Mouse (Mus musculus): ENCODE data around the gene 3110009E18Rik. TPM values are rescaled to one million over a fixed set of nuclear protein-coding genes. Genes with fewer than 3 reads are reported as not detected.
A peak's percentile ranks its signal among the peaks of the same experiment; 100 is the strongest.

The 3110009E18Rik gene
- polyA plus RNA-seq, 1 experiment, result 5.1 TPM

DNA sequence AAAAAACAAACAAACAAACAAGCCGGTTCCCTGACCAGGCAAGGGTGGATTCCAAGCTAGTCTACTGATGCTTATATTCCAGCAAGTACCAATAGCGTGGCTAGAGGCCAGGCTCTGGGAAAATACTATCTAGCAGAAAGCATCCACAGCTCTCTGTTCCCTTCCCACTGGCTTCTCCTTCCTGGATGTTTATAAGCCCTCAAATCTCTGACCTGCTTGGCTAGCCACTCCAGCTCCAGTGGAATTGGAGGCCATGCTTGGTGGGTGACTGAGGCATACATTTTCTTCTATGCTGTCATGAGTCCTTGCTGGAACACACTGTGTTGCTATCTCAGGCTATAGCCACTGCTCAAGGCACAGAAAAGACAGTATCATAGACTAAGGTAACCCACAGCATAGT lies 2.1 kb upstream of the 3110009E18Rik start:
- TF ChIP-seq CTCF (conservative IDR thresholded peaks at IDR 0.05; ENCODE audit: insufficient read depth, insufficient read length, low read depth, low read length) (no peak), POLR2A (IDR thresholded peaks at IDR 0.05; ENCODE audit: low read depth, low read length) (no peak)
- Histone ChIP-seq H3K4me3 (ENCODE audit: insufficient read depth, low read depth, low read length) (no peak overlapping the region; the same call in 1 of the 2 replicates), H3K27ac (ENCODE audit: insufficient read depth, low read depth, low read length) (no peak overlapping the region), H3K36me3 (ENCODE audit: control insufficient read depth, insufficient read depth, low read length) (peaks cover 10% of the 10 kb centered on the region), H3K4me1 (ENCODE audit: control insufficient read depth, insufficient read depth, low read length) (peaks cover 30% of the 10 kb centered on the region), H3K27me3 (replicated peaks; ENCODE audit: control insufficient read depth, insufficient read depth, low read length) (no peaks in the 10 kb centered on the region)
- no peak for DNase-seq
- 75% methylated on average over 2 of the region's 2 CpGs for WGBS

DNA sequence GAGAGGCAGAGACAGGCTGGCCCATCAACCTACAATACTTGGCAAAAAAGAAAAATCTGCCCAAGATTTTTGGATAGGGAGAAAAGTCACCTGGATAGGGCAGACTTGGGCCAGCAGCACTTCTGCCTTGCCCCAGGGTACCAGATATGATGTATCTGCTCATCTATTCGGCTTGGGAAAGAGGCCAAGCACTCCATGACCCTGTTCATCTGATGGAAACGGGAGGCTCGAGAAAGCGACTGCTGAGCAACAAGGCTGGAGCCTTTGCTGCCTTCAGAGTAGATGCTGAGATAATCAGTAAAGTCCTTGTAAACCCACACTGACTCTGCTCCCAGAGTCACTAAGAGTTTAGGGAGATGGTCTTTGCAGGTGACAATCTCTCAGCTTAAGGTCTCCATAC lies 1.6 kb upstream of the 3110009E18Rik start:
- Histone ChIP-seq H3K27me3 (replicated peaks; ENCODE audit: control insufficient read depth, insufficient read depth, low read length) (no peaks in the 10 kb centered on the region), H3K27ac (ENCODE audit: insufficient read depth, low read depth, low read length) (peak overlapping the region; percentile 93), H3K36me3 (ENCODE audit: control insufficient read depth, insufficient read depth, low read length) (peaks cover 7% of the 10 kb centered on the region), H3K4me1 (ENCODE audit: control insufficient read depth, insufficient read depth, low read length) (peaks cover 30% of the 10 kb centered on the region), H3K4me3 (ENCODE audit: insufficient read depth, low read depth, low read length) (peak overlapping the region; percentile 79)
- DNase-seq, result no peak
- WGBS, result 41% methylated on average over 4 of the region's 4 CpGs
- TF ChIP-seq CTCF (conservative IDR thresholded peaks at IDR 0.05; ENCODE audit: insufficient read depth, insufficient read length, low read depth, low read length) (no peak), POLR2A (IDR thresholded peaks at IDR 0.05; ENCODE audit: low read depth, low read length) (no peak)

- Histone ChIP-seq H3K4me1 (ENCODE audit: control insufficient read depth, insufficient read depth, low read length) (peaks cover 30% of the 10 kb centered on the region), H3K27me3 (replicated peaks; ENCODE audit: control insufficient read depth, insufficient read depth, low read length) (no peaks in the 10 kb centered on the region), H3K36me3 (ENCODE audit: control insufficient read depth, insufficient read depth, low read length) (no peaks in the 10 kb centered on the region), H3K27ac (ENCODE audit: insufficient read depth, low read depth, low read length) (peak overlapping the region; percentile 93), H3K4me3 (ENCODE audit: insufficient read depth, low read depth, low read length) (peak overlapping the region; percentile 79)
- WGBS, result under 1% methylated on average over 24 of the region's 24 CpGs
- TF ChIP-seq POLR2A (IDR thresholded peaks at IDR 0.05; ENCODE audit: low read depth, low read length) (no peak), CTCF (conservative IDR thresholded peaks at IDR 0.05; ENCODE audit: insufficient read depth, insufficient read length, low read depth, low read length) (no peak)
- peak; percentile 92 for DNase-seq
Measured at GRCm38 (mm10) chr1:120120141-120120968, 632 bp upstream of the 3110009E18Rik start.

DNA sequence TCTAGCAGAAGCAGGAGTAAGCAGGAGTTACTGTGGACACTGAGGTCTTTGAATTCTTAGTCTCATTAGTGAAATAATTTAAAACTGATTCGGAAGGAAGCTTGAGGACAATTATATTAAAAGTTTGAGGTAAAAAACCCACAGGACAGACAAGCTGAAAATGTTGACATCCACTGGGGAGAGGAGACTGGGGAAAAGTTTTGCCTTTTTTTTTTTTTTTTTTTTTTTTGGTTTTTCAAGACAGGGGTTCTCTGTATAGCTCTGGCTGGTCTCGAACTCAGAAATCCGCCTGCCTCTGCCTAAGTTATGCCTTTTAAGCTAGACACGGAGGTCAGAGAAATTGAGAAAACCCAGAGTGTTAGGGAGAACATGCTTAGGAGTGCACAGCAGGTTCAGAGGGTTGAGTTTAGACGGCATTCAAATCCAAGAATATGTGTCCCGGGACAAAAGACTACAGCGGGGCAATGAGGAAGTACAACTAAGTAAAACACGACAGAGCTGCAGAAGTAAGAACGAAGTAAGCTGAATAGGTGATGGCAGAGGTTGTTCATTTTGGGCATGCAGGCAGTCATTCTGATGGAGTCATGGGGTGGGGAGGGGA lies 1.0 kb downstream of the 3110009E18Rik start:
- no peak for DNase-seq
- WGBS, result 74% methylated on average over 9 of the region's 9 CpGs
- peaks cover 24% of the 10 kb centered on the region for H3K4me1 ChIP-seq (ENCODE audit: control insufficient read depth, insufficient read depth, low read length)
- TF ChIP-seq POLR2A (IDR thresholded peaks at IDR 0.05; ENCODE audit: low read depth, low read length), result no peak
- TF ChIP-seq CTCF (conservative IDR thresholded peaks at IDR 0.05; ENCODE audit: insufficient read depth, insufficient read length, low read depth, low read length), result no peak
- H3K36me3 ChIP-seq (ENCODE audit: control insufficient read depth, insufficient read depth, low read length), result no peaks in the 10 kb centered on the region
- H3K4me3 ChIP-seq (ENCODE audit: insufficient read depth, low read depth, low read length), result peak overlapping the region; percentile 69
- no peaks in the 10 kb centered on the region for H3K27me3 ChIP-seq (replicated peaks; ENCODE audit: control insufficient read depth, insufficient read depth, low read length)
- peak overlapping the region; percentile 93 for H3K27ac ChIP-seq (ENCODE audit: insufficient read depth, low read depth, low read length)

GRCm38 (mm10) chr1:120122634-120123383 lies 1.8 kb downstream of the 3110009E18Rik start:
- H3K27ac ChIP-seq (ENCODE audit: insufficient read depth, low read depth, low read length), result no peak overlapping the region
- TF ChIP-seq POLR2A (IDR thresholded peaks at IDR 0.05; ENCODE audit: low read depth, low read length) (no peak), CTCF (conservative IDR thresholded peaks at IDR 0.05; ENCODE audit: insufficient read depth, insufficient read length, low read depth, low read length) (no peak)
- WGBS, result 93% methylated on average over 8 of the region's 8 CpGs

DNA sequence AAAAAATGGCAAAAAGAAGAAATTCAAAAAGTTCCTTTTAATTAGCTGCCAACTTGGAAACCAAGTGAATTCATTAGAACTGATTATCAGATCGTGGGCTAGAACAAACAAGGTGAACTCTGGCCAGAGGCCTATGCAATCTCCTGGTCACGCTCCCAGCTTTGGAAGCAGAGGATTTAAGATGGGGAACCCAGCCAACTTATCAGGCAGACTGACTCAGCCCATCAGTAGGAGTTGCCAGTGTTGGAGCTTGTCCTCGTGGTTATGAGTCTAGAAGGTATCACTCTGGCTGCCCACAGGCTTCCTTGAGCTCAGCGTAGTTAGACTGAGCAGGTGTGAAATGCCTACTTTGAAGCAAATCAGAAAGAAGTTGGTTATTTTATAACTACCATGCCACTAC lies 3.9 kb downstream of the 3110009E18Rik start:
- no peak overlapping the region for H3K27ac ChIP-seq (ENCODE audit: insufficient read depth, low read depth, low read length)
- TF ChIP-seq POLR2A (IDR thresholded peaks at IDR 0.05; ENCODE audit: low read depth, low read length), result no peak
- no peak for TF ChIP-seq CTCF (conservative IDR thresholded peaks at IDR 0.05; ENCODE audit: insufficient read depth, insufficient read length, low read depth, low read length)
- 41% methylated on average over 4 of the region's 4 CpGs for WGBS
- peak; percentile 64 for DNase-seq
- H3K4me1 ChIP-seq (ENCODE audit: control insufficient read depth, insufficient read depth, low read length), result peaks cover 10% of the 10 kb centered on the region
- no peaks in the 10 kb centered on the region for H3K27me3 ChIP-seq (replicated peaks; ENCODE audit: control insufficient read depth, insufficient read depth, low read length)
- H3K4me3 ChIP-seq (ENCODE audit: insufficient read depth, low read depth, low read length), result no peak overlapping the region
- no peaks in the 10 kb centered on the region for H3K36me3 ChIP-seq (ENCODE audit: control insufficient read depth, insufficient read depth, low read length)

More at GRCm38 (mm10) chr1:120122634-120123383, 1.8 kb downstream of the 3110009E18Rik start:
- DNase-seq, result no peak
- H3K27me3 ChIP-seq (replicated peaks; ENCODE audit: control insufficient read depth, insufficient read depth, low read length), result no peaks in the 10 kb centered on the region
- no peak overlapping the region for H3K4me3 ChIP-seq (ENCODE audit: insufficient read depth, low read depth, low read length)
- H3K36me3 ChIP-seq (ENCODE audit: control insufficient read depth, insufficient read depth, low read length), result no peaks in the 10 kb centered on the region
- peaks cover 21% of the 10 kb centered on the region for H3K4me1 ChIP-seq (ENCODE audit: control insufficient read depth, insufficient read depth, low read length)
